Mouse (Mus musculus) midbrain, postnatal 0 days (tissue): Measurements from ENCODE around the gene Thumpd2. TPM values are rescaled to one million over a fixed set of nuclear protein-coding genes. Genes with fewer than 3 reads are reported as not detected.

Experiments used
- ATAC-seq: fragments of 200-750 bp; cut with Nextera tagmentation; 2 replicates; pipeline ENCODE4 v1.8.0; 2017; ENCODE audit warnings: moderate number of reproducible peaks, mild to moderate bottlenecking, moderate TSS enrichment, moderate library complexity; ENCODE audit not compliant: low FRiP score
- DNase-seq: peaks from one replicate; pipeline ENCODE4 v3.0.0-alpha.2; 2015; ENCODE audit warnings: low spot score
- H3K27ac ChIP-seq: fragments of 300-500 bp; sonication (generic); 2 replicates; pipeline ENCODE4 v1.5.1; 2014; ENCODE audit warnings: low read depth, mild to moderate bottlenecking, low read length, mixed read lengths
- H3K27me3 ChIP-seq: fragments of 300-500 bp; sonication (generic); 2 replicates; pipeline ENCODE4 v1.6.1; 2014; ENCODE audit warnings: low read length, control low read depth, mixed read lengths; ENCODE audit not compliant: insufficient read depth
- H3K36me3 ChIP-seq: fragments of 300-500 bp; sonication (generic); 2 replicates; pipeline ENCODE4 v1.6.1; 2014; ENCODE audit warnings: low read length, control low read depth, mixed read lengths; ENCODE audit not compliant: insufficient read depth
- H3K4me1 ChIP-seq: fragments of 300-500 bp; sonication (generic); 2 replicates; pipeline ENCODE4 v1.6.1; 2014; ENCODE audit warnings: mild to moderate bottlenecking, control low read depth, antibody characterized with exemption, low read length, mixed read lengths; ENCODE audit not compliant: insufficient read depth
- H3K4me2 ChIP-seq: fragments of 300-500 bp; sonication (generic); 2 replicates; pipeline ENCODE4 v1.6.1; 2014; ENCODE audit warnings: low read depth, mild to moderate bottlenecking, low read length, mixed read lengths; ENCODE audit not compliant: poor library complexity, severe bottlenecking
- H3K4me3 ChIP-seq: fragments of 300-500 bp; sonication (generic); 2 replicates; pipeline ENCODE4 v1.5.1; 2014; ENCODE audit warnings: low read depth, mild to moderate bottlenecking, low read length, moderate library complexity
- H3K9ac ChIP-seq: fragments of 300-500 bp; sonication (generic); replicated peaks from 2 replicates; pipeline ENCODE4 v1.6.1; 2014; ENCODE audit warnings: mild to moderate bottlenecking, low read length, moderate library complexity, mixed read lengths; ENCODE audit not compliant: poor library complexity, severe bottlenecking
- H3K9me3 ChIP-seq: fragments of 300-500 bp; sonication (generic); 2 replicates; pipeline ENCODE4 v1.6.1; 2016; ENCODE audit warnings: low read length, control low read depth
- CTCF ChIP-seq: IDR thresholded peaks from 2 replicates; pipeline ENCODE4 v1.5.1; 2016; ENCODE audit warnings: antibody characterized with exemption, mild to moderate bottlenecking
- WGBS: fragments of 180-500 bp; shearing (Covaris S2); extraction: QIAGEN DNeasy Blood & Tissue Kit; methylation state at CpG from one replicate; pipeline ENCODE4 v1.1.7; 2014; 5-methylcytosine and 5-hydroxymethylcytosine counted together
- polyA plus RNA-seq: library from polyadenylated mRNA; unstranded; fragments of >200 nt; fragmentation: Nextera tagmentation; extraction: Ambion mirVana; gene quantifications from 2 replicates; pipeline ENCODE4 v1.2.1, GENCODE M21; 2015
- total RNA-seq: library from RNA; depleted of rRNA; stranded (reverse); fragments of >200 nt; gene quantifications from 2 replicates; pipeline ENCODE4 v1.2.3, GENCODE M21; 2014; rRNA removed

The Thumpd2 gene
- total and polyA plus RNA-seq, 2 experiments from 2014 or later, result 2.6 to 5.5 TPM

GRCm38 (mm10) chr17:80977245-80977644, 87.6 kb downstream of the Thumpd2 start:
- no peak for DNase-seq
- Histone ChIP-seq H3K9me3 (no peaks in the 10 kb centered on the region), H3K4me3 (no peak overlapping the region), H3K9ac (no peak overlapping the region), H3K4me1 (no peaks in the 10 kb centered on the region), H3K36me3 (no peaks in the 10 kb centered on the region), H3K27ac (no peak overlapping the region), H3K4me2 (no peak overlapping the region), H3K27me3 (no peaks in the 10 kb centered on the region)
- no peak for ATAC-seq
- 82% methylated on average over 5 of the region's 5 CpGs for WGBS
- no peak for TF ChIP-seq CTCF

Other genes with a start within 250 kb of the Thumpd2 start
- gene Tmem178, start 120.5 kb downstream of the Thumpd2 start, total RNA-seq, result 21.9 and 26.5 TPM in 2 replicates
- 18.9 and 20.1 TPM in 2 replicates for gene Tmem178, start 120.5 kb downstream of the Thumpd2 start, polyA plus RNA-seq